ENCODE assay signal across 8 mouse cellular contexts in the genomic region with DNA sequence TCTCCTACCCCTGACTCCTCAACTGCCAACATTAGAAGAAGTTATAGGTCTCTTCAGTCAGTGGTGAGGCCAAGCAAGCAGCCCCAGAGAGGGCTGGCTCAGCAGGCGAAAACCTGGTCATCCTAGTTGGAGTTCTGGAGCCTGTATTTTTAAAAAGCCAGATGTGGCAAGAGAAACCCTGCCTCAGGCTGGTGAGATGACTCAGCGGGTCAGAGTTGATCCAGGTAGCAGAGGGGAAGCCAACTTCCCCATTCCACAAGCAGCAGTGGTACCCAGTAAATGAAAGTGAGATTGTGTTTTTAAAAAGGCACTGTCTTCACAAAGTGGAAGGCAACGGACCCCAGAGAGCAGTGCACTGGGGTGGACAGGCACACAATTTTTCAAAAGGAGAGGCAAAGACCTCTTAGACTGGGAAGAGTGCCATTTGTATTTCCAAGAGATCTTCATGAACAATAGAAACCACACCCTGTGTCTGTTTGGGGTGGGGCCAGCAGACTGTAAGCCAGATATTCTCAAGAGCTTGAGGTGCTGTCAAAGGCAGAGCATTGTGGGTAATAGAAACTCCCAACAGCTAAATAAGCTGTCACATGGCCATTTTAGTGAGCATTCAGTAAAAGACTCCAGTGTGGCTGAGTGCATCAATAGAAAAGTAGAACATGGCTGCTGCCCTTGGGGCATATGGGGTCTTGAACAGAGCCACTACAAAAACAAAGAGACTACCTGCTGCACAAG. TPM values are rescaled to one million over a fixed set of nuclear protein-coding genes. Genes with fewer than 3 reads are reported as not detected.
A peak's percentile ranks its signal among the peaks of the same experiment; 100 is the strongest.
DNase-seq lines count a peak whose midpoint lies in the region; ATAC-seq and TF ChIP-seq lines count a peak whose summit lies in the region.

No protein-coding gene starts in this region.

- no peak overlapping the region for H3K4me2 ChIP-seq in lung, postnatal 0 days (replicated peaks; ENCODE audit: low read depth, low read length)

- ATAC-seq in lung, postnatal 0 days, result peak; percentile 48
- no peak for ATAC-seq in frontal cortex, adult (ENCODE audit: low TSS enrichment)

- no peaks in the 10 kb centered on the region for H3K27me3 ChIP-seq in lung, postnatal 0 days (replicated peaks; ENCODE audit: insufficient read depth, low read length)

- intact Hi-C loops in gastrocnemius, adult 2 months (cut with DNase I), result no loop called here
- intact Hi-C loops in heart, postnatal 10 days (cut with DNase I), result no loop called here

- TF ChIP-seq CTCF in gastrocnemius, adult 2 months (IDR thresholded peaks at IDR 0.05), result no peak
- TF ChIP-seq CTCF in lung, postnatal 0 days (IDR thresholded peaks at IDR 0.05), result no peak

- peaks cover 61% of the 10 kb centered on the region for H3K36me3 ChIP-seq in lung, postnatal 0 days (ENCODE audit: insufficient read depth, low read length)

- H3K9ac ChIP-seq in lung, postnatal 0 days (replicated peaks; ENCODE audit: low read depth), result no peak overlapping the region

- 55% methylated on average over 3 of the region's 3 CpGs for WGBS in lung, postnatal 0 days

- no peak for TF ChIP-seq EP300 in lung, postnatal 0 days (IDR thresholded peaks at IDR 0.05)

- peak overlapping the region; percentile 57 for H3K27ac ChIP-seq in gastrocnemius, adult 2 months
- H3K27ac ChIP-seq in lung, postnatal 0 days (ENCODE audit: low read length), result no peak overlapping the region

- H3K4me3 ChIP-seq in gastrocnemius, adult 2 months, result no peak overlapping the region
- H3K4me3 ChIP-seq in lung, postnatal 0 days (ENCODE audit: low read depth, low read length), result no peak overlapping the region

- no peaks in the 10 kb centered on the region for H3K9me3 ChIP-seq in lung, postnatal 0 days (ENCODE audit: low read length)

- H3K4me1 ChIP-seq in lung, postnatal 0 days (ENCODE audit: insufficient read depth, low read depth, low read length), result no peaks in the 10 kb centered on the region

- DNase-seq in gastrocnemius, adult 2 months, result peak; percentile 64
- DNase-seq in gastrocnemius, postnatal 10 days, result no peak
- peak; percentile 41 for DNase-seq in NIH3T3 (ENCODE audit: low read depth)
- peak; percentile 58 to 59 for DNase-seq in heart, postnatal 10 days
- peak; percentile 62 for DNase-seq in lung, postnatal 0 days (ENCODE audit: low spot score)
- no peak for DNase-seq in embryo, embryonic 10 days (ENCODE audit: low spot score)
- DNase-seq in left cerebral cortex, adult 18-20 months (ENCODE audit: low spot score in 2 of 2), result no peak

RNA-seq across cellular contexts. Expression of a gene that starts 33.1 kb away (rescaled TPM):
- total RNA-seq in gastrocnemius, adult 2 months (2021), result 100 to 1,000 TPM; 213 to 241 TPM
- total RNA-seq in gastrocnemius, postnatal 10 days (2021), result 100 to 1,000 TPM; 306 TPM
- 100 to 1,000 TPM; 624 to 701 TPM for total RNA-seq in heart, postnatal 10 days (2021)
- polyA plus RNA-seq in lung, postnatal 0 days (2015; fragmentation: Nextera tagmentation; extraction: Ambion mirVana), result 383 and 452 TPM in 2 replicates
- total RNA-seq in left cerebral cortex, adult 18-20 months (2021), result 100 to 1,000 TPM; 475 to 494 TPM

Comparison
In these comparisons a context has a peak if more than half of its experiments do, and no peak if none do; other contexts are left out.
1. DNase-seq: peak in gastrocnemius, adult 2 months (single experiment), NIH3T3 (single experiment), heart, postnatal 10 days (2 of 2) and lung, postnatal 0 days (single experiment); none in gastrocnemius, postnatal 10 days (single experiment), embryo, embryonic 10 days (single experiment) and left cerebral cortex, adult 18-20 months (0 of 2).